Mouse (Mus musculus): ENCODE results near the gene Sgk1. TPM values are rescaled to one million over a fixed set of nuclear protein-coding genes. Genes with fewer than 3 reads are reported as not detected.
A peak's percentile ranks its signal among the peaks of the same experiment; 100 is the strongest.
"Not testable (repeated sequence)": the region's sequence is repeated elsewhere in the genome, so short reads cannot be mapped to it uniquely, and the experiment has no call there.

Sgk1 gene
- total and polyA plus RNA-seq, 3 experiments = 25.4 to 154 (median 103) TPM

DNA sequence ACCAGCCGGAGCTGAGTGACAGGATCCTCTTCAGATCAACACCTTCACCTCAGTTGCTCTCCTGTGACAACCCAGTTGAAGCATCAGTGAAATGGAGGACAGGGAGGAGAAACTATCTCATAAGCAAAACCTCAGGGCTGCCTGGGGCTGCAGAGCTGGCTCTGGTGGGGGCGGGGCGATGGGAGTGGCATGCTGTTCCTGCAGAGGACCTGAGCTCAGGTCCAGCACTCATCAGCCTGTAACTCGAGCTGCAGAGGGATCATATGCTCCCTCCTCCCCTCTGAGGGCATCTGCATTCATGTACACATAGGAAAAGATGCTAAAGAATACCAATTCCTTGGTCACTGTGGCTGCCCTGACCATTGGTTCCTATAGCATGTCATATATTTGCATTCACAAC is 15.5 kb upstream of the Sgk1 start:
- DNase-seq = no peak

- DNase-seq = no peak
These were observed 13.8 kb upstream of the Sgk1 start for GRCm38 (mm10) chr10:21868221-21868620.

GRCm38 (mm10) chr10:21868623-21869022 is 13.4 kb upstream of the Sgk1 start:
- DNase-seq = no peak

DNA sequence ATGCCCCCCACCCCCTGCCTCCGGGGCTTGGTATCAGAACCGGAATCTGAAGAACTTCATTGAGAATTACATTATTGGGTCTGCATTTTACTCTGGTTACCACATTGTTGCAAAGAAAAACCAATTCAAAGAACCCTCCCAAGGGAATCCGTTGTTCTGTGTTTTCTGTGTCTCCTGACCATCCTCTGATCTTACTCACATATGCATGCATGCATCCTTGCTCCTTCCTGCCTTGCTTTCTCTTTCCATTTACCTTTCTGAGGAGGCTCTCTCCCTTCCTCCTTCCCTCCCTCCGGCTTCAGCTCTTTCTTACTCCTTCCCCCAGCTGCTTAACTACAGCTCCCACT is 174 bp upstream of the Sgk1 start:
- DNase-seq = no peak

GRCm38 (mm10) chr10:21883587-21883986 is 1.6 kb downstream of the Sgk1 start:
- DNase-seq = no peak

- no peak for DNase-seq
These were observed 2.5 kb downstream of the Sgk1 start for GRCm38 (mm10) chr10:21884534-21884933.

DNA sequence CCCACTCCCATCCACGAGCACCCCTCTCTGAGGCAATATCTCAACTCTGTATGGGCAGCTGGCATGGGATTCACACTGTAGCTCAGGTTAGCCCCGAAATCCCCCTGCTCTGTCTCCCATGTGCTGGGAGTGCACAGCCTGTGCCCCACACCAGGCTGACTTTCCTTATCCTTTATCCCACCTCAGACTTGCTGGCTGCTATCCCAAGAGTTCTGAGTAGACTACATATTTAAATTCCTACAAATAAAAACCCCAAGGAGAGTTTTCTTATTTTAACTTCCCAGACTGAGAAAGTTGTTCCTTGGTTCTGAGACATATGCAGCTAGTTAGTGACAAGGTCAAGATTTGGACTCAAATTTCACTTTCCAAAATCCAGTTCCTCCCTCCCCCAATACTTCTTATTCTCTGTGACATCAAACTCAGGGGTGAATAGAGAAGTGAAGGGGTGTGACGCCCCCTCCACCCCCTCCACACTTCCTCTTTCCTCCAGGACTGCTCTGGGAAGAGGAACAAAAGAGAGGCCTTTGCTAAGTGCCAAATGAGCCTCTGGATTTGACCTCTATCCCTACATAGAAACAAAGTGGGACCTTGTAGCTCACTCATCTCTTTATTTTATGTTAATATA is 7.3 kb downstream of the Sgk1 start:
- peak; percentile 21 for DNase-seq

- DNase-seq = no peak
These were observed 8.3 kb downstream of the Sgk1 start for GRCm38 (mm10) chr10:21890293-21890692.

- no peak for DNase-seq
These were observed 9.5 kb downstream of the Sgk1 start for GRCm38 (mm10) chr10:21891442-21891841.

DNA sequence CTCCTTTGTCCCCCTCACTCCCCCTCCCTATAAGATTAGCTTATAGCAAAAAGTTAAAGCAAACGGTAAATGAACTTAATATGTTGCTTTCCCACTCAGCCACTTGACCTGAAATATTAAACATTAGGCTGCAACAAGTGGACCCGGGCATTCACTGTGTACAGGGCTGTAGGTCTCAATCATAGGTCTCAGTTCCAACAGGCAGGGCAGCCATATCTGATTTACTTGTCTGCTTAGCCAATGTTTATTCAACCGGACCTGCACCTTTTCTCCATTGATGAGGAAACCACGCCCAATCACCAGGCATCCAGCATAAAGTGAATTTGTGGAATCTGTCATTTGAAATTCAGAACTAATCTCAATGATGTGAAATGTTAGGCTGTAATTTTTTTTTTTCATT is 10.1 kb downstream of the Sgk1 start:
- DNase-seq = no peak

DNA sequence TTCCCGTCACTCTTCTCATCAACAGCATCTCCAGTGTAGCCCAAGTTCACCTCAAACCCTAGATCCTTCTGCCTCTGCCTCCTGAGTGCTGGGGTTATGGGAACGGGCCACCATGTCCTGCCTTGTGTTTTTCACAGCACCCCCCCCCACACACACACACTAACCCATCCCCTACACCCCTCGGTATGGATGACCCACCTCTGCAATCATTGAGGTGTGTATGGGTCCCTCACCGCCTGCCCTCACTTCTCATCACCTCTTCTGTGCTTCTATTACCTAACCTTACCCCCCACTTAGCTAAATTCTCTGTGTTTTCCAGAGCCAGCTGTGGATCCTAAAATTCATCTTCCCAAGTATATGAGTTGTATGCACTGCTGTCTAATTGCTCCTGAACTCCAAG is 16.4 kb downstream of the Sgk1 start:
- DNase-seq = no peak

DNA sequence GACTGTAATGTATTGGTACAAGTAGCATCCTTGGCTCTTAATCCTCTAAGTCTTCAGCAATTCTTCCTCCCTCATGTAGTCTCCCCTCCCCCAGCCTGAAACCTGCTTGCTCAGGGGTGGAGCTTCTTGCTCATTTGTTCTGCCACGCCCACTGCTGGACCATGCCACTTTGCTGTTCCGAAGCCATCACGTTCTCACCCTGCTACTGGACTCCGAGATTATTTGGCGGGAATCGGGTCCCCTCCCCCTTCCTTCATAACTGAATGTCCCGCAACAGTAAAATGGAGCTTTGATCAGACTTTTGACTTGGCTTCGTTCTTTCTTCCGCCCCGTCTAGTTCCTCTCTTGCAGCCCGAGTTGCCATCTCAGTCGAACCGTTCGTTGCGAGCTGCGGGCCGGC is 16.9 kb downstream of the Sgk1 start:
- DNase-seq = not testable (repeated sequence)

GRCm38 (mm10) chr10:21899397-21899796 is 17.4 kb downstream of the Sgk1 start:
- DNase-seq = no peak

DNA sequence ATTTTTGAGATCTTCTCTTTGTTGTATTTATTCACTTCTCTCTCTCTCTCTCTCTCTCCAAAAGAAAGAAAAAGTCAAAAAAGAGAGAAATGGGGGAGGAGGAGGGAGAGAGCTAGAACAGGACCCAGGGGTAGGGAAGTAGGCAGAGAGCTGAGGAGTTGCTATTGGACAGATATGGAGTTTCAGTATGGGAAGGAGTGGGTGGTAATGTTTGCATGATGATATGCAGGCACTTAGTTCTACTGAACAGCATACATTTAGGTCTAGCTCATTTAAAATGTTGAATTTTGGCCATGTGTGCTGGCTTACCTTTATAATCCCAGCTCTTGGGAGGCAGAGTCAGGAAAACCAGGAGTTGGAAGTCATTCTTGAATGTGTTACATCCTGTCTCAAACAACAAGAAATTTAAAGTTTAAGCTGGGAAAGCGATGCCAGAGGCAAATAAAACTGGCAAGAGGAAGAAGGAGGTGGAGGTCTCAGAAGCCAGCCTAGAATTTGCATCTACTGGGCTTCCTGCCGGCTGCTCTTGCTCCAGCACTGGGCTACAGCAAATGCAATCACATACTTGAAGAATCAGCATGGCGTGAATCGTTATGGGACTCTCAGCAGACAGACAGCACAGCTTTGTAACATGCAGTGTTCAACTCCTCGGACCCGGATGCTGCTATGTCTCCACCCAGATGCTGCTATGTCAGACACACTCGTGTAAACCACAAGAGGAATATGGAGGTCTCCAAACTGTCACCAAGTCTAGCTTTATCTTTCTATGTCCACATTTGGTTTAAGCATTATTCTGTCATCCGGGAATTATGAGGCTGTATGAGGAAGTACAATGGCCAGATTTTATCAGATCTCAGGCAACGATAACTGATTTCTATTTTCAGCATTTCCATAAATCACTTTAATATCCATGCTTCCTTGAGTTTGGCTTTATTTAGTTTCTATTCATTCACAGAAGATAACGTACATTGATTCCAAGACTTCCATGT is 20.5 kb downstream of the Sgk1 start:
- no peak for DNase-seq

GRCm38 (mm10) chr10:21904151-21904550 is 22.2 kb downstream of the Sgk1 start:
- DNase-seq = no peak

DNA sequence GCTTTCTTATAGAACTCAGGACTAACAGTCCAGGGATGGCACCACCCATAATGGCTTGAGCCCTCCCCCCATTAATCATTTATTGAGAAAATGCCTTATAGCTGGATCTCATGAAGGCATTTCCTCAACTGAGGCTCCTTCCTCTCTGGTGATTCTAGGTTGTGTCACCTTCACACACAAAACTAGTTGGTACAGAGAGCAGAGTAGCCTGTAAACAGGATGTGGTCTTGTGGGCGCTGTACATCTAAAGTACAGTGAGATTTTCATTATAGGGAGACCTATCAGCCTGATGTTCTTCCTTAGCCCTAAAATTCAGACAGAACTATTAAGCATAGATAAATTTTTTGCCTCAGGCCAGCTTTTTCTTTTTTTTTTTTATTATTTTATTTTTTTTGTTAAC is 23.6 kb downstream of the Sgk1 start:
- no peak for DNase-seq

GRCm38 (mm10) chr10:21906894-21907446 is 25.0 kb downstream of the Sgk1 start:
- DNase-seq = no peak

DNA sequence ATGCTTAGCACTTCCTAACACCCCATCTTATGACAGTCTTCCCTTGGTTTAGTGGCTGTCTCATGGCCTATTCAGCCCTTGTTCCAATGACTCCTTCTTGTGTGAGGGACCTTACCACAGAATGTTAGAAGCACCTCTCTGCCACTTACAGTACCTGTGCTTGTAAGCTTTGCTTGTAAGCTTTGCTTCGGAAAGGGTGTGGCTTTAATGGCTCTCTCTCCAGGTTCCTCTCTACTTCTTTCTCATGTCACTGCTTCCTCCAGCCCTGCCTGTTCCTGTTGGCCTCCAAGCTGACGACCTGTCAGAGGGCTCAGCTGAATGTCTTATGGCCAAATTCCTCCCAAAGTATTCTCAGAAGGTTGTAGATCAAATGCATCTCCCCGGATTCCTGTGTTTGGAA is 25.8 kb downstream of the Sgk1 start:
- no peak for DNase-seq

DNA sequence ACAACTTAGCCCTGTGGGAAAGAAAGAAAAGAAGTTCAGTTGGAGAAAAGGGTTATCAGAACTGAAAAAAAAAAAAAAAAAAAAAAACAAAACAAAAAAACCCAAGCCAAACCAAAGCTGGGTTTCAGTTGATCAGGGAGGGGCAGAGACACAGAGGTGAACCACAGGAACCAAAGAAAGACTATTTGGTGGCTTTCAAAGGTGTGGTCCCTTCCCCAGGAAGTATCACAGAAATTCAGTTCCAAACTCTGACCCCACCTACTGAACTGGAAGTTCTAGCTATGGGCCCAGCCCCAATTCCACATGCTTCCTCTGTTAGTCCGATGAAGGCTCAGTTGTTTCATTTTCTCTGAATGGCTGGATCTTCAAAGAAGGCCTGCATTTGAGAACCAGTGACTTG is 26.7 kb downstream of the Sgk1 start:
- DNase-seq = no peak

DNA sequence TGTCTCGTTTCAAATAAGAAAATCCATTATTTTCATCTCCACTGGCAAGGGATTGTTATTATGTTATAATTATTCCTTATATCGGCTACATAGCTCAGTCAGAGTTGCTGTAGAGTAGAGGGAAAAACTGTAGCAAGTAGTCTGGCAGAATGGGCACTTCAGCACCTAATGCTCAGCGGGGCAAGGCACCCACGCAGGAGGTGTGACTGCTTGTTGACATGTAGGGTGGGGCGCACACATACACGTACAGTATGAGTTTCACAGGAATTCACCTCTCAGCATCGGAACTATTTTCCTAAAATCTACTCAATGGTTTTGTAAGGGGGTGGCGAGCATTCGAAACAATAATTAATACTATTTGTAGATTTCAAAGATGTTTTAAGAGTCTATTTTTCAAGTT is 28.4 kb downstream of the Sgk1 start:
- DNase-seq = no peak

- DNase-seq = no peak
These were observed 29.4 kb downstream of the Sgk1 start for GRCm38 (mm10) chr10:21911303-21911947.

GRCm38 (mm10) chr10:21914751-21915150 is 32.8 kb downstream of the Sgk1 start:
- no peak for DNase-seq
